Mouse (Mus musculus): ENCODE results near the gene Clic6.

DNA sequence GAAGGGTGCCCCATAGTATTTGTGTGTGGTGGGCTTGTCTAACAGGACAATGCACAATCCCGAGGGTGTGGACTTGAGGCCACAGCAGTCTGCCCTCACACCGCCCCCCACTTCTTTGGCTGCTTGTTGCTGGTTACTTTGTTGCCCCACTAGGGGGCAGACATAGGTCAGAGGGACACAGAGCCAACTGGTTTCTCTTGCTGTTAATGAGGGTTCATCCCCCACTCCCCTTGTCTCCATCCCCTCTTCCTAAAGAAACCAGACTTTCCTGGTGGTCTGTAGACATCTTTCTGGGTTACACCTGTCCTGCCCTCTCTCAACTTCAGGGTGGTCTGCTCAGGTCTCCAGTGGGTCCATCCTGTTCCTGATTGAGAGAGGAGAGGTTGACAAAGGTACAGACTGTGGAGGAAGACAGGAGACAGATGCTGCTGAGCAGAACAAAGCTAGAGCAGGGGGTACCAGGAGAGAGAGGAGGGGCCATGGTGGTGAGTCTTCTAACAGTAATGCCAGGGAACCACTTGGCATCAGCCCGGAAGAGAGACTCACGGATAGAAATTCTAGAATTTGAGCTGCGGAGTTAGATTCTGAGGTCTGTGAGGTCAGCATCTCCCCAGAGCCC lies 26.3 kb downstream of the Clic6 start:
- no peak for TF ChIP-seq POLR2A (IDR thresholded peaks at IDR 0.05; ENCODE audit: low read depth, low read length)
- TF ChIP-seq CTCF (IDR thresholded peaks at IDR 0.05; ENCODE audit: extremely low read depth, insufficient read length, insufficient replicate concordance, low read depth, low read length), result peak; percentile 62; the same call in 1 of the 2 replicates
